Mouse (Mus musculus): Measurements from ENCODE around the gene Fhad1.

Fhad1 gene

GRCm38 (mm10) chr4:141964575-141964974 lies 50.3 kb downstream of the Fhad1 start:
- DNase-seq = no peak

GRCm38 (mm10) chr4:141963907-141964306 lies 51.0 kb downstream of the Fhad1 start:
- no peak for DNase-seq

GRCm38 (mm10) chr4:141962811-141963685 lies 51.8 kb downstream of the Fhad1 start:
- peak in 1 of 2 experiments; percentile 22 for DNase-seq

GRCm38 (mm10) chr4:141960037-141960436 lies 54.8 kb downstream of the Fhad1 start:
- DNase-seq = no peak

- no peak for DNase-seq
Measured at GRCm38 (mm10) chr4:141959615-141960014, 55.3 kb downstream of the Fhad1 start.

GRCm38 (mm10) chr4:141958614-141959375 lies 56.1 kb downstream of the Fhad1 start:
- DNase-seq = no peak

GRCm38 (mm10) chr4:141958188-141958587 lies 56.7 kb downstream of the Fhad1 start:
- DNase-seq = peak; percentile 25 to 35

- no peak for DNase-seq
Measured at GRCm38 (mm10) chr4:141957740-141958139, 57.1 kb downstream of the Fhad1 start.

- no peak for DNase-seq
Measured at GRCm38 (mm10) chr4:141956931-141957330, 58.0 kb downstream of the Fhad1 start.

- no peak for DNase-seq
Measured at GRCm38 (mm10) chr4:141954770-141955720, 59.8 kb downstream of the Fhad1 start.

GRCm38 (mm10) chr4:141953859-141954258 lies 61.0 kb downstream of the Fhad1 start:
- no peak for DNase-seq

- no peak for DNase-seq
Measured at GRCm38 (mm10) chr4:141953291-141953690, 61.6 kb downstream of the Fhad1 start.

GRCm38 (mm10) chr4:141952824-141953223 lies 62.1 kb downstream of the Fhad1 start:
- DNase-seq = no peak

GRCm38 (mm10) chr4:141952114-141952513 lies 62.8 kb downstream of the Fhad1 start:
- DNase-seq = no peak

- no peak for DNase-seq
Measured at GRCm38 (mm10) chr4:141949436-141949835, 65.4 kb downstream of the Fhad1 start.

- DNase-seq = no peak
Measured at GRCm38 (mm10) chr4:141948822-141949221, 66.1 kb downstream of the Fhad1 start.

- no peak for DNase-seq
Measured at GRCm38 (mm10) chr4:141942403-141942802, 72.5 kb downstream of the Fhad1 start.

GRCm38 (mm10) chr4:141941289-141941688 lies 73.6 kb downstream of the Fhad1 start:
- no peak for DNase-seq

GRCm38 (mm10) chr4:141938535-141938934 lies 76.3 kb downstream of the Fhad1 start:
- no peak for DNase-seq

GRCm38 (mm10) chr4:141932785-141933574 lies 81.9 kb downstream of the Fhad1 start:
- DNase-seq = no peak

- DNase-seq = no peak
Measured at GRCm38 (mm10) chr4:141931526-141931925, 83.4 kb downstream of the Fhad1 start.

- DNase-seq = no peak
Measured at GRCm38 (mm10) chr4:141930001-141930400, 84.9 kb downstream of the Fhad1 start.
